Mouse (Mus musculus): Measurements from ENCODE around the gene Nek4. TPM values are rescaled to one million over a fixed set of nuclear protein-coding genes. Genes with fewer than 3 reads are reported as not detected.

The Nek4 gene
- total and polyA plus RNA-seq, 2 experiments = 3.1 to 6.7 TPM

DNA sequence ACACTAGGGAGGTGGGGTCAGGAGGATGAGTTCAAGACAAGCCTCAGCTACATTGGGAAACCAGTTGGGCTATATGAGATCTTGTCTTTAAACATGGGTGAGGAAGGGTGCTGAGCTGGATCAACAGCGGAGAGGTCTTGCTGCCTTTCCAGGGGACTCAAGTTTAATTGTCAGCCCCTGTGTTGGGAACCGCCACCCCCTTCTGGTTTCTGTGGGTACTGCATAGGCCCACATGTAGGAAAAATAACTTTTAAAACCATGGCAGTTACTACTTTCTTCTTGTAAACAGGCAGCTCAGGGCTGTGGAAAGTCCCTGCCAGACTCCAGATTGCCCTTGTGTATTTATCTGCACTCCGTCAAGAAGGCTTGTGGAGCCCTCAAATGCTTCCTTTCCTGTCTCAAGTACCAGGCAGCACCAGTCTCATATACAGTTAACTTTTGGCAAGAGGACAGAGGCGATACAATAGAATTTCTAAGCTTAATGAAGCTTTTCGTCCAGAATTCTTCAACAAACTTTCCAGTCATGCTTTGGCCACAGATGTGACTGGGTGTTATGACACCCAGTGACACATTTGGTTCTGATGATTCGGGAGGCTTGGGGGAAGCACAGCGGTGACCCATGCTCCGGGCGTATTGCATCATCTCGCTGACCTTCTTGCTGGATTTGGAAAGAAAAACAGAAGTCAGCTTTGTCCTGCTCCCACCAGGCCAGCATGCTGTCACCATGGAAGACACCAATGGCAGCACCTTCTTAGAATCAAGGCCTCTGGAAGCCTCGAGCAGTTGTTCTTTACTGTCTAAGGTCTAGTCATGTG, 7.1 kb upstream of the Nek4 start:
- H3K9ac ChIP-seq (ENCODE audit: low read depth, low read length) = peak overlapping the region; percentile 67
- peaks cover 40% of the 10 kb centered on the region for H3K4me1 ChIP-seq (ENCODE audit: control insufficient read depth, insufficient read depth, low read length)
- DNase-seq (ENCODE audit: extremely low read depth, low read depth, low spot score) = peak; percentile 97
- peak overlapping the region; percentile 98 for H3K27ac ChIP-seq (replicated peaks; ENCODE audit: insufficient read depth, low read depth, low read length)
- H3K36me3 ChIP-seq (ENCODE audit: control insufficient read depth, insufficient read depth, low read length) = 0 out of 2 replicates have a peak, but pooled peaks cover 1% of the 10 kb centered on the region
- TF ChIP-seq POLR2A (IDR thresholded peaks at IDR 0.05; ENCODE audit: extremely low read depth, insufficient read depth, low read length) (no peak), CTCF (IDR thresholded peaks at IDR 0.05; ENCODE audit: low read depth, low read length) (peak; percentile 72)
- peaks cover 9% of the 10 kb centered on the region; the same call in 1 of the 2 replicates for H3K79me2 ChIP-seq (ENCODE audit: control insufficient read depth, insufficient read depth, low read length)
- 14% methylated on average over 11 of the region's 11 CpGs for WGBS
- H3K4me3 ChIP-seq (ENCODE audit: insufficient read depth, low read depth, low read length) = peak overlapping the region; percentile 10; the same call in 1 of the 2 replicates
- no peaks in the 10 kb centered on the region for H3K27me3 ChIP-seq (ENCODE audit: control insufficient read depth, insufficient read depth, low read length)

- Histone ChIP-seq H3K4me1 (ENCODE audit: control insufficient read depth, insufficient read depth, low read length) (peaks cover 40% of the 10 kb centered on the region), H3K79me2 (ENCODE audit: control insufficient read depth, insufficient read depth, low read length) (peaks cover 9% of the 10 kb centered on the region; the same call in 1 of the 2 replicates), H3K4me3 (ENCODE audit: insufficient read depth, low read depth, low read length) (peak overlapping the region; percentile 10; the same call in 1 of the 2 replicates), H3K9ac (ENCODE audit: low read depth, low read length) (peak overlapping the region; percentile 67), H3K27me3 (ENCODE audit: control insufficient read depth, insufficient read depth, low read length) (no peaks in the 10 kb centered on the region), H3K27ac (replicated peaks; ENCODE audit: insufficient read depth, low read depth, low read length) (peak overlapping the region; percentile 98), H3K36me3 (ENCODE audit: control insufficient read depth, insufficient read depth, low read length) (0 out of 2 replicates have a peak, but pooled peaks cover 1% of the 10 kb centered on the region)
- peak; percentile 99 for DNase-seq (ENCODE audit: extremely low read depth, low read depth, low spot score)
- 8% methylated on average over 2 of the region's 2 CpGs for WGBS
- TF ChIP-seq POLR2A (IDR thresholded peaks at IDR 0.05; ENCODE audit: extremely low read depth, insufficient read depth, low read length) (no peak), CTCF (IDR thresholded peaks at IDR 0.05; ENCODE audit: low read depth, low read length) (no peak)
Observed at GRCm38 (mm10) chr14:30944745-30945144, 6.4 kb upstream of the Nek4 start.

GRCm38 (mm10) chr14:30949986-30950385, 1.2 kb upstream of the Nek4 start:
- TF ChIP-seq POLR2A (IDR thresholded peaks at IDR 0.05; ENCODE audit: extremely low read depth, insufficient read depth, low read length) = no peak
- TF ChIP-seq CTCF (IDR thresholded peaks at IDR 0.05; ENCODE audit: low read depth, low read length) = no peak
- WGBS = 42% methylated on average over 10 of the region's 10 CpGs
- peaks cover 22% of the 10 kb centered on the region for H3K4me1 ChIP-seq (ENCODE audit: control insufficient read depth, insufficient read depth, low read length)
- no peaks in the 10 kb centered on the region; the same call in 1 of the 2 replicates for H3K79me2 ChIP-seq (ENCODE audit: control insufficient read depth, insufficient read depth, low read length)
- peak overlapping the region; percentile 5; the same call in 1 of the 2 replicates for H3K9ac ChIP-seq (ENCODE audit: low read depth, low read length)
- no peaks in the 10 kb centered on the region for H3K36me3 ChIP-seq (ENCODE audit: control insufficient read depth, insufficient read depth, low read length)
- H3K4me3 ChIP-seq (ENCODE audit: insufficient read depth, low read depth, low read length) = no peak overlapping the region
- H3K27ac ChIP-seq (replicated peaks; ENCODE audit: insufficient read depth, low read depth, low read length) = peak overlapping the region; percentile 85
- peak; percentile 95 for DNase-seq (ENCODE audit: extremely low read depth, low read depth, low spot score)
- no peaks in the 10 kb centered on the region for H3K27me3 ChIP-seq (ENCODE audit: control insufficient read depth, insufficient read depth, low read length)

- no peak overlapping the region for H3K27ac ChIP-seq (replicated peaks; ENCODE audit: insufficient read depth, low read depth, low read length)
- H3K4me3 ChIP-seq (ENCODE audit: insufficient read depth, low read depth, low read length) = no peak overlapping the region
- 79% methylated on average over 2 of the region's 2 CpGs for WGBS
Observed at GRCm38 (mm10) chr14:30958517-30958916, 7.3 kb downstream of the Nek4 start.

GRCm38 (mm10) chr14:30959031-30959430, 7.9 kb downstream of the Nek4 start:
- Histone ChIP-seq H3K9ac (ENCODE audit: low read depth, low read length) (no peak overlapping the region), H3K4me1 (ENCODE audit: control insufficient read depth, insufficient read depth, low read length) (no peaks in the 10 kb centered on the region), H3K27ac (replicated peaks; ENCODE audit: insufficient read depth, low read depth, low read length) (no peak overlapping the region), H3K36me3 (ENCODE audit: control insufficient read depth, insufficient read depth, low read length) (peaks cover 27% of the 10 kb centered on the region), H3K4me3 (ENCODE audit: insufficient read depth, low read depth, low read length) (no peak overlapping the region), H3K27me3 (ENCODE audit: control insufficient read depth, insufficient read depth, low read length) (no peaks in the 10 kb centered on the region), H3K79me2 (ENCODE audit: control insufficient read depth, insufficient read depth, low read length) (no peaks in the 10 kb centered on the region)
- TF ChIP-seq POLR2A (IDR thresholded peaks at IDR 0.05; ENCODE audit: extremely low read depth, insufficient read depth, low read length) = no peak
- TF ChIP-seq CTCF (IDR thresholded peaks at IDR 0.05; ENCODE audit: low read depth, low read length) = no peak
- WGBS = 90% methylated on average over 4 of the region's 4 CpGs
- DNase-seq (ENCODE audit: extremely low read depth, low read depth, low spot score) = no peak

More at GRCm38 (mm10) chr14:30958517-30958916, 7.3 kb downstream of the Nek4 start:
- Histone ChIP-seq H3K36me3 (ENCODE audit: control insufficient read depth, insufficient read depth, low read length) (peaks cover 23% of the 10 kb centered on the region), H3K79me2 (ENCODE audit: control insufficient read depth, insufficient read depth, low read length) (no peaks in the 10 kb centered on the region), H3K9ac (ENCODE audit: low read depth, low read length) (no peak overlapping the region), H3K27me3 (ENCODE audit: control insufficient read depth, insufficient read depth, low read length) (no peaks in the 10 kb centered on the region), H3K4me1 (ENCODE audit: control insufficient read depth, insufficient read depth, low read length) (no peaks in the 10 kb centered on the region)
- DNase-seq (ENCODE audit: extremely low read depth, low read depth, low spot score) = no peak
- TF ChIP-seq CTCF (IDR thresholded peaks at IDR 0.05; ENCODE audit: low read depth, low read length) = no peak
- no peak for TF ChIP-seq POLR2A (IDR thresholded peaks at IDR 0.05; ENCODE audit: extremely low read depth, insufficient read depth, low read length)

DNA sequence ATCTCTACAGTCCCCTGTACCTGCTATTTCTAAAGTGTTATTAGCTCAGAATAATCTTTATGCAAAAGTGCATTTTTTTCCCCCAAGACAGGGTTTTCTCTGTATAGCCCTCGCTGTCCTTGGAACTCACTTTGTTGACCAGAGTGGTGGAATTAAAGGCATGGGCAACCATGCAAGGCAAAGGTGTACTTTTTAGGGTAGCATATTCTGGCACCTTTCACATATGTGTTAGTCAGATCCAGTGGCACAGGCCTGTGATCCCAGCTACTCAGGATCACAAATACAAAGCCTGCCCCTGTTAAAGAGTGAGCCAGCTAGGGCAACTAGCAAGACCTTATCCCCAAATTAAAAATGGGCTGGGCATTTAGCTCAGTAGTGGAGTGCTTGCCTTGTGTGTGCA, 9.2 kb downstream of the Nek4 start:
- Histone ChIP-seq H3K9ac (ENCODE audit: low read depth, low read length) (no peak overlapping the region), H3K79me2 (ENCODE audit: control insufficient read depth, insufficient read depth, low read length) (no peaks in the 10 kb centered on the region), H3K4me1 (ENCODE audit: control insufficient read depth, insufficient read depth, low read length) (no peaks in the 10 kb centered on the region), H3K36me3 (ENCODE audit: control insufficient read depth, insufficient read depth, low read length) (peaks cover 25% of the 10 kb centered on the region), H3K4me3 (ENCODE audit: insufficient read depth, low read depth, low read length) (no peak overlapping the region), H3K27ac (replicated peaks; ENCODE audit: insufficient read depth, low read depth, low read length) (no peak overlapping the region), H3K27me3 (ENCODE audit: control insufficient read depth, insufficient read depth, low read length) (no peaks in the 10 kb centered on the region)
- 97% methylated on average over 1 of the region's 1 CpGs for WGBS
- no peak for TF ChIP-seq CTCF (IDR thresholded peaks at IDR 0.05; ENCODE audit: low read depth, low read length)
- TF ChIP-seq POLR2A (IDR thresholded peaks at IDR 0.05; ENCODE audit: extremely low read depth, insufficient read depth, low read length) = no peak
- no peak for DNase-seq (ENCODE audit: extremely low read depth, low read depth, low spot score)
